Mouse (Mus musculus): ENCODE measurements around the gene Med15.

DNA sequence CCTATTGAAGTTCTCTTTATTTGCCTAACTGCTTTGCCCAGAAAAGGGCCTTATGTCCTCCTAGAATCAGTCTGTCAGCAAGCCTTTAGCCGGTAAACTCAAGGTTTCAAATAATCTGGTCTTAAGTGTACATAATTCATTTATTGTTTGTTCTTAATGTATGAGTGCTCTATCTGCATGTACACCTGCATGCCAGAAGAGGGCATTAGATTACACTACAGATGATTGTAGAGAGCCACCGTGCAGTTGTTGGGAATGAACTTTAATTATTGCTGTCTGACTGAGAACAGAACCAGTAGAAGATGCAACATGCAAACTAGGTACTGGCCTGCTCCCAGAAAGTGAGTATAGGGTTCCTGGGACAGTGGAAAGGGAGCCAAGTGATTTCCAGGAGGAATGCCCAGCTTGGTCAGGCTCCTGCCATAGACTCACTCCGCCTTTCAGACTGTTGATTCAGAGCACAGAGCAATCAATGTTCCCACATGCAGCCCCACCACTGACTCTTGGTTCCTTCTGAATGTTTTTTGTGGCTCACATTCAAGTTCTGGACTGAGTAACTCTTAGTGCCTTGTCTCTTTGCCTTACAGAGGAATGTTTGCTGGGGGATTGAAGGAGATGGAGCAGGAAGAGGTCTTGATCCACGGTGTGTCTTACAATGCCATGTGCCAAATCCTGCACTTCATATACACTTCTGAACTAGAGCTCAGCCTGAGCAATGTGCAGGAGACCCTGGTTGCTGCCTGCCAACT is 38.6 kb upstream of the Med15 start:
- TF ChIP-seq CTCF (IDR thresholded peaks at IDR 0.05) (peak; percentile 66), EP300 (IDR thresholded peaks at IDR 0.05) (no peak)
